Mouse (Mus musculus): ENCODE results near the gene Ston2. TPM values are rescaled to one million over a fixed set of nuclear protein-coding genes. Genes with fewer than 3 reads are reported as not detected.

Gene Ston2
- polyA plus RNA-seq, 1 experiment, result 12.3 TPM

GRCm38 (mm10) chr12:91589847-91590690 is 198.1 kb downstream of the Ston2 start, which contains the start of gene Gtf2a1:
Gene Gtf2a1 (minus strand): TSS chr12:91590487.
- Histone ChIP-seq H3K4me3 (peak within 1 kb of the TSS; percentile 53), H3K36me3 (ENCODE audit: control insufficient read depth, insufficient read depth) (peaks cover 9% of the 10 kb centered on the region)

GRCm38 (mm10) chr12:91589542-91589846 is 198.7 kb downstream of the Ston2 start:
- Histone ChIP-seq H3K4me3 (peak overlapping the region; percentile 53), H3K36me3 (ENCODE audit: control insufficient read depth, insufficient read depth) (peaks cover 15% of the 10 kb centered on the region), H3K79me2 (ENCODE audit: control insufficient read depth, insufficient read depth) (peaks cover 19% of the 10 kb centered on the region), H3K27me3 (ENCODE audit: control insufficient read depth, insufficient read depth, insufficient read length) (no peaks in the 10 kb centered on the region), H3K4me2 (ENCODE audit: low read depth) (no peak overlapping the region), H3ac (ENCODE audit: control insufficient read depth, insufficient read length) (peak overlapping the region; percentile 86)
- no peak for TF ChIP-seq MAX (IDR thresholded peaks at IDR 0.05; ENCODE audit: low read depth)
- no peak for TF ChIP-seq USF1 (IDR thresholded peaks at IDR 0.05; ENCODE audit: low read depth)
- no peak for TF ChIP-seq MYOG (IDR thresholded peaks at IDR 0.05; ENCODE audit: control insufficient read depth in 1 of 3, insufficient read depth in 1 of 3, insufficient read length in 2 of 3, low read depth in 2 of 3)
- TF ChIP-seq TCF3 (IDR thresholded peaks at IDR 0.05; ENCODE audit: insufficient read length, low read depth), result no peak
- no peak for TF ChIP-seq CEBPB (IDR thresholded peaks at IDR 0.05; ENCODE audit: insufficient read depth, poor library complexity, severe bottlenecking)

More at GRCm38 (mm10) chr12:91589847-91590690, 198.1 kb downstream of the Ston2 start, which contains the start of gene Gtf2a1:
- peaks cover 17% of the 10 kb centered on the region for H3K79me2 ChIP-seq (ENCODE audit: control insufficient read depth, insufficient read depth)
- peak within 1 kb of the TSS; percentile 86 for H3ac ChIP-seq (ENCODE audit: control insufficient read depth, insufficient read length)
- H3K27me3 ChIP-seq (ENCODE audit: control insufficient read depth, insufficient read depth, insufficient read length), result no peaks in the 10 kb centered on the region
- no peak for TF ChIP-seq MYOG (IDR thresholded peaks at IDR 0.05; ENCODE audit: control insufficient read depth in 1 of 3, insufficient read depth in 1 of 3, insufficient read length in 2 of 3, low read depth in 2 of 3)
- TF ChIP-seq POLR2A (IDR thresholded peaks at IDR 0.05; ENCODE audit: insufficient read length, low read depth), result peak; percentile 88
- TF ChIP-seq POLR2AphosphoS2 (IDR thresholded peaks at IDR 0.05; ENCODE audit: insufficient read length, low read depth), result peak; percentile 97
- TF ChIP-seq E2F4 (IDR thresholded peaks at IDR 0.05; ENCODE audit: insufficient read depth), result peak; percentile 66
- TF ChIP-seq REST (IDR thresholded peaks at IDR 0.05; ENCODE audit: insufficient read depth, insufficient read length), result peak; percentile 9
- TF ChIP-seq MYOD1 (IDR thresholded peaks at IDR 0.05; ENCODE audit: control insufficient read depth in 1 of 3, insufficient read length in 2 of 3, low read depth in 2 of 3), result peak in 1 of 3 experiments; percentile 46
- TF ChIP-seq SRF (IDR thresholded peaks at IDR 0.05; ENCODE audit: control insufficient read depth, insufficient read length, low read depth), result no peak
- TF ChIP-seq TCF3 (IDR thresholded peaks at IDR 0.05; ENCODE audit: insufficient read length, low read depth), result peak; percentile 43
- TF ChIP-seq TCF12 (IDR thresholded peaks at IDR 0.05; ENCODE audit: insufficient read depth, poor library complexity, severe bottlenecking), result no peak
- peak; percentile 77 for TF ChIP-seq USF1 (IDR thresholded peaks at IDR 0.05; ENCODE audit: low read depth)
- TF ChIP-seq MAX (IDR thresholded peaks at IDR 0.05; ENCODE audit: low read depth), result no peak
- TF ChIP-seq CEBPB (IDR thresholded peaks at IDR 0.05; ENCODE audit: insufficient read depth, poor library complexity, severe bottlenecking), result no peak
- H3K4me2 ChIP-seq (ENCODE audit: low read depth), result peak within 1 kb of the TSS; percentile 99

GRCm38 (mm10) chr12:91588670-91589541 is 199.3 kb downstream of the Ston2 start:
- TF ChIP-seq E2F4 (IDR thresholded peaks at IDR 0.05; ENCODE audit: insufficient read depth) (no peak), POLR2A (IDR thresholded peaks at IDR 0.05; ENCODE audit: insufficient read length, low read depth) (peak; percentile 46)
- Histone ChIP-seq H3K79me2 (ENCODE audit: control insufficient read depth, insufficient read depth) (peaks cover 25% of the 10 kb centered on the region), H3K27me3 (ENCODE audit: control insufficient read depth, insufficient read depth, insufficient read length) (no peaks in the 10 kb centered on the region), H3K36me3 (ENCODE audit: control insufficient read depth, insufficient read depth) (peaks cover 21% of the 10 kb centered on the region), H3K4me2 (ENCODE audit: low read depth) (peak overlapping the region; percentile 62), H3K4me3 (peak overlapping the region; percentile 53), H3ac (ENCODE audit: control insufficient read depth, insufficient read length) (peak overlapping the region; percentile 86)

- TF ChIP-seq POLR2A (IDR thresholded peaks at IDR 0.05; ENCODE audit: insufficient read length, low read depth) (peak; percentile 88), MYOD1 (IDR thresholded peaks at IDR 0.05; ENCODE audit: control insufficient read depth in 1 of 3, insufficient read length in 2 of 3, low read depth in 2 of 3) (no peak), POLR2AphosphoS2 (IDR thresholded peaks at IDR 0.05; ENCODE audit: insufficient read length, low read depth) (peak; percentile 96), CEBPB (IDR thresholded peaks at IDR 0.05; ENCODE audit: insufficient read depth, poor library complexity, severe bottlenecking) (no peak), REST (IDR thresholded peaks at IDR 0.05; ENCODE audit: insufficient read depth, insufficient read length) (peak; percentile 44)
- H3ac ChIP-seq (ENCODE audit: control insufficient read depth, insufficient read length), result peak overlapping the region; percentile 86
Observed at GRCm38 (mm10) chr12:91588176-91588669, 200.0 kb downstream of the Ston2 start.

More at GRCm38 (mm10) chr12:91588176-91588669, 200.0 kb downstream of the Ston2 start:
- peak overlapping the region; percentile 62 for H3K4me2 ChIP-seq (ENCODE audit: low read depth)
- no peaks in the 10 kb centered on the region for H3K27me3 ChIP-seq (ENCODE audit: control insufficient read depth, insufficient read depth, insufficient read length)
- peaks cover 27% of the 10 kb centered on the region for H3K79me2 ChIP-seq (ENCODE audit: control insufficient read depth, insufficient read depth)
- peak overlapping the region; percentile 53 for H3K4me3 ChIP-seq
- peaks cover 23% of the 10 kb centered on the region for H3K36me3 ChIP-seq (ENCODE audit: control insufficient read depth, insufficient read depth)
